Mouse (Mus musculus): ENCODE data around the gene Hsd17b14.

DNA sequence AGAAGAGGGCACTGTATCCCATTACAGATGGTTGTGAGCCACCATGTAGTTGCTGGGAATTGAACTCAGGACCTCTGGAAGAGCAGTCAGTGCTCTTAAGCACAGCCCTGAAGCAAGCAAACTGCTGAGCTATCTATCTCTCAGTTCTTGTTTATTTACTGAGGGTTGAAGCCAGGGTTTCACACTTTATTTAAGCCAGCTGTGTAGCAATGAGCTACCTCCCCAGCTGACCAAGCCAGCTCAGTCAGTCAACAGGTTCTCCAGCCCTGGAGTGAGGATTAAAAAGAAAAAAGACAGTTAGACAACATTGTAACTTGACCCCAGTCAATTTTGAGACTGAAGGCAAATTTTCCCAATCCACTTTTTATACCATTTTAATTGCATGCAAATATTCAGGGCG is 19.0 kb upstream of the Hsd17b14 start:
- no peak for TF ChIP-seq CTCF (conservative IDR thresholded peaks at IDR 0.05; ENCODE audit: low read length)
- no peak for TF ChIP-seq NANOG (IDR thresholded peaks at IDR 0.05; ENCODE audit: borderline replicate concordance, low read length)
- TF ChIP-seq POU5F1 (IDR thresholded peaks at IDR 0.05; ENCODE audit: borderline replicate concordance, low read length), result no peak
